Mouse (Mus musculus) stomach, postnatal 0 days (tissue): ENCODE measurements at regions not wholly inside any gene's neighbourhood (a gene's known extent, or its start where the extent isn't known, plus 50 kb on each side); places are given as distances from the start of the nearest gene placed in this dataset.

Experiments used
- ATAC-seq: fragments of 200-750 bp; cut with Nextera tagmentation; 2 replicates; pipeline ENCODE4 v1.8.0; 2017; ENCODE audit not compliant: low FRiP score, low TSS enrichment
- DNase-seq: peaks from one replicate; pipeline ENCODE4 v3.0.0-alpha.2; 2016; ENCODE audit warnings: low spot score
- H3K27ac ChIP-seq: fragments of 300-500 bp; sonication (generic); replicated peaks from 2 replicates; pipeline ENCODE4 v1.5.1; 2014; ENCODE audit warnings: mild to moderate bottlenecking, control low read depth
- H3K27me3 ChIP-seq: fragments of 300-500 bp; sonication (generic); 2 replicates; pipeline ENCODE4 v1.6.1; 2014; ENCODE audit warnings: low read length; ENCODE audit not compliant: control insufficient read depth, insufficient read depth
- H3K36me3 ChIP-seq: fragments of 300-500 bp; sonication (generic); 2 replicates; pipeline ENCODE4 v1.6.1; 2014; ENCODE audit warnings: low read length, mixed read lengths; ENCODE audit not compliant: control insufficient read depth, insufficient read depth
- H3K4me1 ChIP-seq: fragments of 300-500 bp; sonication (generic); replicated peaks from 2 replicates; pipeline ENCODE4 v1.6.1; 2014; ENCODE audit warnings: antibody characterized with exemption; ENCODE audit not compliant: control insufficient read depth, insufficient read depth
- H3K4me2 ChIP-seq: fragments of 300-500 bp; sonication (generic); replicated peaks from 2 replicates; pipeline ENCODE4 v1.6.1; 2014; ENCODE audit warnings: low read depth, mild to moderate bottlenecking, control low read depth, moderate library complexity
- H3K4me3 ChIP-seq: fragments of 300-500 bp; sonication (generic); 2 replicates; pipeline ENCODE4 v1.5.1; 2014; ENCODE audit warnings: low read depth, low read length, control low read depth
- H3K9ac ChIP-seq: fragments of 300-500 bp; sonication (generic); 2 replicates; pipeline ENCODE4 v1.6.1; 2014; ENCODE audit warnings: mild to moderate bottlenecking, low read length, control low read depth, mixed read lengths
- H3K9me3 ChIP-seq: fragments of 300-500 bp; sonication (generic); 2 replicates; pipeline ENCODE4 v1.6.1; 2016; ENCODE audit warnings: low read length; ENCODE audit not compliant: control insufficient read depth
- CTCF ChIP-seq: IDR thresholded peaks from 2 replicates; pipeline ENCODE4 v1.5.1; 2016; ENCODE audit warnings: antibody characterized with exemption, low read depth, mild to moderate bottlenecking, moderate library complexity
- EP300 ChIP-seq: optimal IDR thresholded peaks from 2 replicates; pipeline ENCODE3; 2016; ENCODE audit warnings: antibody characterized with exemption
- WGBS: fragments of 180-500 bp; shearing (Covaris S2); extraction: QIAGEN DNeasy Blood & Tissue Kit; methylation state at CpG from one replicate; pipeline ENCODE4 v1.1.7; 2014; 5-methylcytosine and 5-hydroxymethylcytosine counted together

GRCm38 (mm10) chr12:70589315-70589742 lies 136.4 kb downstream of the Tmx1 start:
- no peak for DNase-seq
- peak overlapping the region; percentile 56 for H3K27ac ChIP-seq
- H3K4me2 ChIP-seq = no peak overlapping the region
- H3K9ac ChIP-seq = no peak overlapping the region
- no peaks in the 10 kb centered on the region for H3K27me3 ChIP-seq
- peak; percentile 45; the same call in 1 of the 2 replicates for ATAC-seq
- H3K9me3 ChIP-seq = no peaks in the 10 kb centered on the region
- WGBS = 69% methylated on average over 2 of the region's 2 CpGs
- TF ChIP-seq EP300 (peak; percentile 18), CTCF (peak; percentile 55)
- H3K36me3 ChIP-seq = no peaks in the 10 kb centered on the region
- 0 out of 2 replicates have a peak, but pooled peaks cover 4% of the 10 kb centered on the region for H3K4me1 ChIP-seq
- H3K4me3 ChIP-seq = no peak overlapping the region

DNA sequence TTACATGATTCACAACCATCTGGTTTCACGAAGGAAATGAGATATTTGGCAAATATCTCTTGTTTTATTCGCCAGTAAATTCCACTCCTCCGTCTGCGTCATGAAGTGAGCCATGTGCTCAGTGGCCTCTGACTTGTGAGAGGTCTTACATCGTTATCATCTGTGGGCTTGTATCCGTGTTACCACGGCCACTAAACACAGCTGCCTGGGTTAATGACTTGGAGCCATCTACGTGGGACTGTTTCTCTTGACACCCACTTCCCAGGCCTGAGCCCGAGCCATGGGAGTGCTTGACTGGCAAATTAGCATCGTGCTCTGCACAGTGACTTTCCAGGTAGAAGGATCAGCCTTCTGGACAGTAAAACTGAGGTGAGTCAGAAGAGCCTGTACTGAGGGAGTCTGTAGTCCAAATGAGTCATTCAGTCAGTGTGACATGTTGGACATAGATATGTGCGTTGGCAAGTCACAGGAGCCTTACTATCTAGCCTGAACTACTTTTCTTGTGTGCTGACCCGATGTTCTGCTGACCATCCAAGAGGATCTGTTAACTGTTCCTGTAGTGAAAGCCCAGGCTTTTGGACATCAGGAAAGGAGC lies 137.7 kb downstream of the Tmx1 start:
- WGBS = 64% methylated on average over 12 of the region's 12 CpGs
- TF ChIP-seq EP300 (no peak), CTCF (no peak)
- Histone ChIP-seq H3K9ac (no peak overlapping the region), H3K4me2 (no peak overlapping the region), H3K4me3 (no peak overlapping the region), H3K4me1 (0 out of 2 replicates have a peak, but pooled peaks cover 4% of the 10 kb centered on the region), H3K27me3 (no peaks in the 10 kb centered on the region), H3K27ac (no peak overlapping the region), H3K36me3 (no peaks in the 10 kb centered on the region), H3K9me3 (no peaks in the 10 kb centered on the region)
- no peak for ATAC-seq
- no peak for DNase-seq

GRCm38 (mm10) chr12:70592821-70593220 lies 139.9 kb downstream of the Tmx1 start:
- 0 out of 2 replicates have a peak, but pooled peaks cover 4% of the 10 kb centered on the region for H3K4me1 ChIP-seq
- 64% methylated on average over 4 of the region's 4 CpGs for WGBS
- H3K9me3 ChIP-seq = no peaks in the 10 kb centered on the region
- ATAC-seq (no peak), DNase-seq (no peak)
- no peak overlapping the region for H3K4me3 ChIP-seq
- H3K36me3 ChIP-seq = no peaks in the 10 kb centered on the region
- H3K4me2 ChIP-seq = no peak overlapping the region
- no peak overlapping the region for H3K27ac ChIP-seq
- no peak for TF ChIP-seq EP300
- TF ChIP-seq CTCF = no peak
- H3K9ac ChIP-seq = no peak overlapping the region
- H3K27me3 ChIP-seq = no peaks in the 10 kb centered on the region

GRCm38 (mm10) chr12:70598211-70598701 lies 145.4 kb downstream of the Tmx1 start:
- Histone ChIP-seq H3K4me1 (no peaks in the 10 kb centered on the region), H3K9me3 (no peaks in the 10 kb centered on the region), H3K9ac (no peak overlapping the region), H3K27ac (no peak overlapping the region), H3K4me3 (no peak overlapping the region), H3K36me3 (no peaks in the 10 kb centered on the region), H3K4me2 (no peak overlapping the region), H3K27me3 (no peaks in the 10 kb centered on the region)
- ATAC-seq (peak; percentile 26; the same call in 1 of the 2 replicates), DNase-seq (no peak)
- WGBS = 77% methylated on average over 15 of the region's 15 CpGs
- no peak for TF ChIP-seq CTCF
- no peak for TF ChIP-seq EP300

- no peak overlapping the region for H3K9ac ChIP-seq
- H3K4me2 ChIP-seq = no peak overlapping the region
- H3K9me3 ChIP-seq = no peaks in the 10 kb centered on the region
- ATAC-seq (no peak), DNase-seq (no peak)
- no peaks in the 10 kb centered on the region for H3K27me3 ChIP-seq
- no peak overlapping the region for H3K4me3 ChIP-seq
- no peaks in the 10 kb centered on the region for H3K4me1 ChIP-seq
- H3K27ac ChIP-seq = no peak overlapping the region
- no peaks in the 10 kb centered on the region for H3K36me3 ChIP-seq
- TF ChIP-seq EP300 (no peak), CTCF (peak; percentile 47)
- 87% methylated on average over 6 of the region's 6 CpGs for WGBS
Measured at GRCm38 (mm10) chr12:70599731-70600130, 146.8 kb downstream of the Tmx1 start.

- Histone ChIP-seq H3K9me3 (no peaks in the 10 kb centered on the region), H3K9ac (no peak overlapping the region), H3K4me1 (no peaks in the 10 kb centered on the region), H3K4me3 (no peak overlapping the region), H3K36me3 (no peaks in the 10 kb centered on the region), H3K4me2 (no peak overlapping the region), H3K27ac (no peak overlapping the region), H3K27me3 (no peaks in the 10 kb centered on the region)
- ATAC-seq (no peak), DNase-seq (no peak)
- TF ChIP-seq CTCF (no peak), EP300 (no peak)
- WGBS = 79% methylated on average over 1 of the region's 1 CpGs
Measured at GRCm38 (mm10) chr12:70603869-70604268, 151.0 kb downstream of the Tmx1 start.
